Mouse (Mus musculus): ENCODE results near the gene Glipr1l1.
"Not testable (repeated sequence)": the region's sequence is repeated elsewhere in the genome, so short reads cannot be mapped to it uniquely, and the experiment has no call there.

Glipr1l1 gene

GRCm38 (mm10) chr10:112059702-112060582, at the start of gene Glipr1l1:
Glipr1l1 (plus strand) TSS chr10:112060189.
- DNase-seq (ENCODE audit: low spot score), result no peak

- no peak for DNase-seq (ENCODE audit: low spot score)
Measured at GRCm38 (mm10) chr10:112023585-112023984, 36.4 kb upstream of the Glipr1l1 start.

- not testable (repeated sequence) for DNase-seq (ENCODE audit: low spot score)
Measured at GRCm38 (mm10) chr10:112028689-112029088, 31.3 kb upstream of the Glipr1l1 start.

- DNase-seq (ENCODE audit: low spot score), result not testable (repeated sequence)
Measured at GRCm38 (mm10) chr10:112043523-112043922, 16.5 kb upstream of the Glipr1l1 start.

- DNase-seq (ENCODE audit: low spot score), result not testable (repeated sequence)
Measured at GRCm38 (mm10) chr10:112044283-112044682, 15.7 kb upstream of the Glipr1l1 start.

GRCm38 (mm10) chr10:112051220-112051619, 8.8 kb upstream of the Glipr1l1 start:
- no peak for DNase-seq (ENCODE audit: low spot score)

- not testable (repeated sequence) for DNase-seq (ENCODE audit: low spot score)
Measured at GRCm38 (mm10) chr10:112051956-112052355, 8.0 kb upstream of the Glipr1l1 start.

- DNase-seq (ENCODE audit: low spot score), result not testable (repeated sequence)
Measured at GRCm38 (mm10) chr10:112060583-112060934, 570 bp downstream of the Glipr1l1 start.

- no peak for DNase-seq (ENCODE audit: low spot score)
Measured at GRCm38 (mm10) chr10:112080044-112080443, 20.1 kb downstream of the Glipr1l1 start.

- no peak for DNase-seq (ENCODE audit: low spot score)
Measured at GRCm38 (mm10) chr10:112083157-112083556, 23.2 kb downstream of the Glipr1l1 start, which contains the start of gene Glipr1l2. Glipr1l2 (plus strand) TSS chr10:112083354.

- DNase-seq (ENCODE audit: low spot score), result not testable (repeated sequence)
Measured at GRCm38 (mm10) chr10:112105785-112106184, 45.8 kb downstream of the Glipr1l1 start.

- no peak for DNase-seq (ENCODE audit: low spot score)
Measured at GRCm38 (mm10) chr10:112110401-112110800, 50.4 kb downstream of the Glipr1l1 start.

GRCm38 (mm10) chr10:112125090-112125489, 65.1 kb downstream of the Glipr1l1 start:
- DNase-seq (ENCODE audit: low spot score), result not testable (repeated sequence)

- not testable (repeated sequence) for DNase-seq (ENCODE audit: low spot score)
Measured at GRCm38 (mm10) chr10:112127682-112128230, 67.8 kb downstream of the Glipr1l1 start.
